Mouse (Mus musculus): ENCODE measurements around the gene Serpinb9.
A peak's percentile ranks its signal among the peaks of the same experiment; 100 is the strongest.

Serpinb9 gene

GRCm38 (mm10) chr13:32975710-32976109, 27.3 kb upstream of the Serpinb9 start:
- DNase-seq (ENCODE audit: low read depth, low spot score) = no peak
- Histone ChIP-seq H3K36me3 (ENCODE audit: control insufficient read depth, insufficient read depth, low read length, poor library complexity, severe bottlenecking) (no peaks in the 10 kb centered on the region), H3K27me3 (ENCODE audit: control insufficient read depth, insufficient read depth, low read length, poor library complexity, severe bottlenecking) (no peaks in the 10 kb centered on the region)

- DNase-seq (ENCODE audit: low read depth, low spot score) = no peak
- H3K27me3 ChIP-seq (ENCODE audit: control insufficient read depth, insufficient read depth, low read length, poor library complexity, severe bottlenecking) = no peaks in the 10 kb centered on the region
- no peaks in the 10 kb centered on the region for H3K36me3 ChIP-seq (ENCODE audit: control insufficient read depth, insufficient read depth, low read length, poor library complexity, severe bottlenecking)
Observed at GRCm38 (mm10) chr13:32982556-32983042, 20.5 kb upstream of the Serpinb9 start.

- no peak for DNase-seq (ENCODE audit: low read depth, low spot score)
- no peaks in the 10 kb centered on the region for H3K27me3 ChIP-seq (ENCODE audit: control insufficient read depth, insufficient read depth, low read length, poor library complexity, severe bottlenecking)
- no peaks in the 10 kb centered on the region for H3K36me3 ChIP-seq (ENCODE audit: control insufficient read depth, insufficient read depth, low read length, poor library complexity, severe bottlenecking)
Observed at GRCm38 (mm10) chr13:32986256-32986655, 16.8 kb upstream of the Serpinb9 start.

GRCm38 (mm10) chr13:32993152-32993893, 9.7 kb upstream of the Serpinb9 start:
- Histone ChIP-seq H3K36me3 (ENCODE audit: control insufficient read depth, insufficient read depth, low read length, poor library complexity, severe bottlenecking) (no peaks in the 10 kb centered on the region), H3K27me3 (ENCODE audit: control insufficient read depth, insufficient read depth, low read length, poor library complexity, severe bottlenecking) (no peaks in the 10 kb centered on the region)
- peak; percentile 25 for DNase-seq (ENCODE audit: low read depth, low spot score)

- H3K36me3 ChIP-seq (ENCODE audit: control insufficient read depth, insufficient read depth, low read length, poor library complexity, severe bottlenecking) = no peaks in the 10 kb centered on the region
- DNase-seq (ENCODE audit: low read depth, low spot score) = no peak
- H3K27me3 ChIP-seq (ENCODE audit: control insufficient read depth, insufficient read depth, low read length, poor library complexity, severe bottlenecking) = no peaks in the 10 kb centered on the region
Observed at GRCm38 (mm10) chr13:32993894-32994242, 9.2 kb upstream of the Serpinb9 start.

DNA sequence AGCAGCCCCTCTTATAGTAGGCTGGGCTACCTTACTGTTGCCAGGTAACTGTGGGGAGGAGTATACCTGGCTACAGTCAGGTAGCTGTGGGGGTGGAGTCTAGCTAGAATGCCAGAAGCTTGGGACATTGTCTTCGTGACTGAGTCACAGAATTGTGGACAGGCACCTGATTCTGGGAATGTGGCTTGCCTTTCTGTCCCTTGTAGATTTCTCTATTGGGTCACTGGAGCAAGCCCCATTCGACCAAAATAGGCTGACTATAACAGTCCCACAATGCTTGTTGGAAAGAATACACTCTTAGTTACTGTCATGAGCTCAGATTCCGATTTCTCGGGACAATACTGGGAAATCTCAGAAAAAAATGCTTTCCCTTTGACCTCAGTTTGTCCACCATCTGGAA, 8.0 kb upstream of the Serpinb9 start:
- DNase-seq (ENCODE audit: low read depth, low spot score) = no peak
- Histone ChIP-seq H3K36me3 (ENCODE audit: control insufficient read depth, insufficient read depth, low read length, poor library complexity, severe bottlenecking) (no peaks in the 10 kb centered on the region), H3K27me3 (ENCODE audit: control insufficient read depth, insufficient read depth, low read length, poor library complexity, severe bottlenecking) (no peaks in the 10 kb centered on the region)

- no peak for DNase-seq (ENCODE audit: low read depth, low spot score)
- Histone ChIP-seq H3K36me3 (ENCODE audit: control insufficient read depth, insufficient read depth, low read length, poor library complexity, severe bottlenecking) (no peaks in the 10 kb centered on the region), H3K27me3 (ENCODE audit: control insufficient read depth, insufficient read depth, low read length, poor library complexity, severe bottlenecking) (no peaks in the 10 kb centered on the region)
Observed at GRCm38 (mm10) chr13:33001341-33001740, 1.7 kb upstream of the Serpinb9 start.

- no peak for DNase-seq (ENCODE audit: low read depth, low spot score)
Observed at GRCm38 (mm10) chr13:33003523-33004413, 718 bp downstream of the Serpinb9 start.

GRCm38 (mm10) chr13:33004414-33005105, 1.5 kb downstream of the Serpinb9 start:
- H3K27me3 ChIP-seq (ENCODE audit: control insufficient read depth, insufficient read depth, low read length, poor library complexity, severe bottlenecking) = no peaks in the 10 kb centered on the region
- H3K36me3 ChIP-seq (ENCODE audit: control insufficient read depth, insufficient read depth, low read length, poor library complexity, severe bottlenecking) = no peaks in the 10 kb centered on the region
- peak; percentile 73 for DNase-seq (ENCODE audit: low read depth, low spot score)

More at GRCm38 (mm10) chr13:33003523-33004413, 718 bp downstream of the Serpinb9 start:
- Histone ChIP-seq H3K27me3 (ENCODE audit: control insufficient read depth, insufficient read depth, low read length, poor library complexity, severe bottlenecking) (no peaks in the 10 kb centered on the region), H3K36me3 (ENCODE audit: control insufficient read depth, insufficient read depth, low read length, poor library complexity, severe bottlenecking) (no peaks in the 10 kb centered on the region)

DNA sequence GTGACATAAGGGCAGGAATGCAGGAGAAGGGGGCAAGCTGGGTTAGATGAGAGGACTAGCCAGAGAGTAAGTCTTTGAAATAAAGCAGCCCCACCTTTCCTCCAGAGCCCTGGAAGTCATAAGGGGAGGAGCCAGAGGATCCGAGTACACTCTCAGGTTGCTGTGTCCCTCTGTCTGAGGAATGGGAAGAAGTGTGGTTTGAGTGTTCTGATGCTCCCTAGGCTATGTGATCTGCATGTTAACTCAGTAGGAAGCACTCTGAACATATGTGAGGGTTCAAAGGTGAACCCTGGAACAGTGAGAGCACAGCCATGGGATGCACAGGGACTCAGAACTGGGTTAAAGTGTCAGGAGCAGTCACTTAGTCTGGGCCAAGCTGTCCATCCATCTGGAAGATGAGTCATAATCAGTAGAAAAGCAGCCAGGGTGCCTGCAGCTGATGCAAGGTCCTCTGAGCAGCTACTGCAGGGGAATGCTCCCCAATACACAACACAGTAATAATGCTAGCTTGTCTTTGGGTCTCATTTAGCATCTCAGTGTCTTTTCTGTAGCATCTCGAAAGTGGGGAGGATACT, 2.5 kb downstream of the Serpinb9 start:
- H3K36me3 ChIP-seq (ENCODE audit: control insufficient read depth, insufficient read depth, low read length, poor library complexity, severe bottlenecking) = no peaks in the 10 kb centered on the region
- no peaks in the 10 kb centered on the region for H3K27me3 ChIP-seq (ENCODE audit: control insufficient read depth, insufficient read depth, low read length, poor library complexity, severe bottlenecking)
- DNase-seq (ENCODE audit: low read depth, low spot score) = no peak

DNA sequence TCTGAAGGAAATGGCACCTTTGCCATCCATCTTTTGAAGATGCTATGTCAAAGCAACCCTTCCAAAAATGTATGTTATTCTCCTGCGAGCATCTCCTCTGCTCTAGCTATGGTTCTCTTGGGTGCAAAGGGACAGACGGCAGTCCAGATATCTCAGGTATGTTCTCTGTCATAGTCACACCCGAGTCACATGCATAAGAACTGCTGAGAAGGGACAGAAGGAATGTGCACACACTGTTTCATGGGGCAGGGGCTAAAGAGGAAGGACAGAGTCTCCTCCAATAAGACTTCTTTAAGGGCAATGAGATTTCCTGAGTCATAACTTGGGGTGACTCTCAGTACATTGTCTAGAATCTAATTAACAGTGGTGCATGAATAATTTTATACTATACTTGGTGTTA, 3.5 kb downstream of the Serpinb9 start:
- DNase-seq (ENCODE audit: low read depth, low spot score) = no peak
- Histone ChIP-seq H3K27me3 (ENCODE audit: control insufficient read depth, insufficient read depth, low read length, poor library complexity, severe bottlenecking) (no peaks in the 10 kb centered on the region), H3K36me3 (ENCODE audit: control insufficient read depth, insufficient read depth, low read length, poor library complexity, severe bottlenecking) (no peaks in the 10 kb centered on the region)

DNA sequence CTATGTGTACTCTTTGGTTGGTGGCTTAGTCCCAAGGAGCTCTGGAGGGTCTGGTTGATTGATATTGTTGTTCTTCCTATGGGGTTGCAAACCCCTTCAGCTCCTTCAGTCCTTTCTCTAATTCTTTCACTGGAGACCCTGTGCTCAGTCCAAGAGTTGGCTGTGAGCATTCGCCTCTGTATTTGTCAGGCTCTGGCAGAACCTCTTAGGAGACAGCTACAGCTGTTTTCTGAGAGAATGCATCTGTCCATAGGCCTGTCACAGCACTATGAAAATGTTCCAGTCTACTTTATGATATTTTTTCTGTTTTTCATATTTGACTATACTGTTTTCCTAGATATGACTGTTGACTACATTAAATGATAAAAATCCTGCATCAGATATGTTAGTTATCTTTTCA, 9.3 kb downstream of the Serpinb9 start:
- H3K36me3 ChIP-seq (ENCODE audit: control insufficient read depth, insufficient read depth, low read length, poor library complexity, severe bottlenecking) = peaks cover 8% of the 10 kb centered on the region; the same call in 1 of the 2 replicates
- DNase-seq (ENCODE audit: low read depth, low spot score) = no peak

GRCm38 (mm10) chr13:33013271-33013670, 10.2 kb downstream of the Serpinb9 start:
- Histone ChIP-seq H3K36me3 (ENCODE audit: control insufficient read depth, insufficient read depth, low read length, poor library complexity, severe bottlenecking) (peaks cover 8% of the 10 kb centered on the region; the same call in 1 of the 2 replicates), H3K27me3 (ENCODE audit: control insufficient read depth, insufficient read depth, low read length, poor library complexity, severe bottlenecking) (no peaks in the 10 kb centered on the region)

More for the DNA sequence above, 9.3 kb downstream of the Serpinb9 start:
- H3K27me3 ChIP-seq (ENCODE audit: control insufficient read depth, insufficient read depth, low read length, poor library complexity, severe bottlenecking) = no peaks in the 10 kb centered on the region

GRCm38 (mm10) chr13:33022371-33022770, 19.3 kb downstream of the Serpinb9 start:
- no peaks in the 10 kb centered on the region for H3K36me3 ChIP-seq (ENCODE audit: control insufficient read depth, insufficient read depth, low read length, poor library complexity, severe bottlenecking)
- H3K27me3 ChIP-seq (ENCODE audit: control insufficient read depth, insufficient read depth, low read length, poor library complexity, severe bottlenecking) = no peaks in the 10 kb centered on the region
- no peak for DNase-seq (ENCODE audit: low read depth, low spot score)

More at GRCm38 (mm10) chr13:33013271-33013670, 10.2 kb downstream of the Serpinb9 start:
- DNase-seq (ENCODE audit: low read depth, low spot score) = no peak

Measured in splenic B cell, adult 2 months (primary cell).